Mouse (Mus musculus) bone marrow, adult 2 months (tissue): ENCODE data around the gene Sema3g. TPM values are rescaled to one million over a fixed set of nuclear protein-coding genes. Genes with fewer than 3 reads are reported as not detected.

Source experiments
- H3K27ac ChIP-seq: fragments of 200-500 bp; 2 replicates; pipeline ENCODE4 v1.5.1; 2012; ENCODE audit warnings: low read depth, mild to moderate bottlenecking, control low read depth, inconsistent platforms, low read length; ENCODE audit not compliant: control insufficient read depth, poor library complexity, insufficient read depth
- H3K4me1 ChIP-seq: fragments of 200-500 bp; 2 replicates; pipeline ENCODE4 v1.6.1; 2011; ENCODE audit warnings: low read length; ENCODE audit not compliant: control insufficient read depth, insufficient read depth
- H3K4me3 ChIP-seq: fragments of 200-500 bp; replicated peaks from 2 replicates; pipeline ENCODE3; 2011; ENCODE audit warnings: mild to moderate bottlenecking, low read depth, low read length, control low read depth; ENCODE audit not compliant: control insufficient read depth
- CTCF ChIP-seq: fragments of 200-500 bp; IDR thresholded peaks from 2 replicates; pipeline ENCODE4 v1.5.1; 2011; ENCODE audit warnings: low read length, control low read depth; ENCODE audit not compliant: control insufficient read depth, insufficient read depth
- POLR2A ChIP-seq: fragments of 200-500 bp; IDR thresholded peaks from 2 replicates; pipeline ENCODE4 v1.6.1; 2011; ENCODE audit warnings: low read depth, mild to moderate bottlenecking, control low read depth, low read length, borderline replicate concordance; ENCODE audit not compliant: control insufficient read depth
- WGBS: fragments of 180-500 bp; shearing (Covaris S2); methylation state at CpG from one replicate; pipeline ENCODE4 v1.1.7; 2018; 5-methylcytosine and 5-hydroxymethylcytosine counted together
- polyA plus RNA-seq: library from polyadenylated mRNA; stranded (reverse); fragments of >200 nt; gene quantifications from 2 replicates; pipeline ENCODE4 v1.2.4, GENCODE M21; 2011; ENCODE audit warnings: low replicate concordance; ENCODE audit not compliant: missing spikeins, insufficient read depth, insufficient read length

The Sema3g gene
- polyA plus RNA-seq, 1 experiment = 2.7 TPM

DNA sequence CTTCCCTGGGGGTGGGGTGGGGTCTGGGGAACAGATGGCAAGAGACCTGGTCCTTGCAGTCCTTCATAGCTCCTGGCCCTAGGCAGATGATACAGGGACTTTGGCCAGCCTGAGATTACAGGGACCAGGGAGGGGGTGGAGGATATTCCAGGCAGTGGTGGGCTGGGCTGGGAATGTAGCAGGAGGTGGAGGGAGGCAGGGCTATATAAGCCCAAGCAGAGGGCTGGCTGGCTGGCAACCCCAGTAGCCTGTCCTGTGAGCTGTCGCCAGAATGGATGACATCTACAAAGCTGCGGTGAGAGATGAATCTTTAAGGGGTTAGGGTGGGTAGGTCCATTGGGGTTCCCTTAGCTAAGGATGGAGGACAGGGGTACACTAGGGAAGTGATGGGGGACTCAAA is 9.6 kb upstream of the Sema3g start, which contains the start of gene Tnnc1:
Gene Tnnc1 (plus strand): TSS at position 229 of the 400 bp plus-strand sequence.
- no peak for TF ChIP-seq POLR2A
- TF ChIP-seq CTCF = no peak
- Histone ChIP-seq H3K27ac (peak within 1 kb of the TSS; percentile 75), H3K4me1 (peaks cover 4% of the 10 kb centered on the region), H3K4me3 (peak within 1 kb of the TSS; percentile 91)
- 86% methylated on average over 2 of the region's 2 CpGs for WGBS

DNA sequence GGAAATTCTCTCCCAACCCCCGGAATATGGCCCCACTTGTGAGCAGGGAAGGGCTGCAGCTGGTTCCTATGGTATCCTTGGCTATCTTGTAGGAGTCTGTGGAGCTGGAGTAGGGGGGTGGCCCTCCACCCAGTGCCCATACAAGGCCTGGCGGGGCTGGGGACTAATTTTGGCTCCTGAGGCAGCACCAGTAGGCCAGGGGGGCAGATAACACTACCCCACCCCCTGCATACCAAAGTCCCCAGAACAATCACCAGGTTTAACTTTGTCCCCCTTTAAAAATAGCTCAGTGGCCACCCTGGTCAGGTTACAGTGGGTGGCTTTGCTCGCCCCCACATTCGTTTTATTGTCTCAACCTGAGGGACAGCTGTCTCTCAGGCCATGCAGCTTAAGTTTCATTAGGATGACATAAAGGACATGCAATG is 8.5 kb upstream of the Sema3g start:
- WGBS = 80% methylated on average over 4 of the region's 4 CpGs
- TF ChIP-seq POLR2A = no peak
- TF ChIP-seq CTCF = no peak
- Histone ChIP-seq H3K4me3 (no peak overlapping the region), H3K4me1 (peaks cover 4% of the 10 kb centered on the region), H3K27ac (no peak overlapping the region)

DNA sequence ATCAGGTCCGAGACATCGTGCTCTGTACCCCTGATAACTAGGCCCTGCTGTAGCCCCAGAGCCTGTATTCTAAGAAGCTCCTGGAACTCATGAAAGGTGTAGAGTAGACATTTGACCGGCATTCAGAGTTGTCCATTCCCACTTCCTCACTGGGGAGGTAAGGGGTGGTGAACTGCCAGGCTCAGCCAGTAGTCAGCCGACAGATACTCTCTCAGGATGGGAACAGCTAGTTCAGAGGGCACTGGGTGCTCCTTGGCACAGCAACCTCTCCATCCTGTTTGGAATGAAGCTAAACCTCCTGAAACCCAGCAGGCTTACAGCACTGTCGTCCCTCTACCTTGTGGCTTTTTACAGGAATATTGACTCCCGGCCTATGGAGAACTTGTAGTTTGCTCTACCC is 5.8 kb upstream of the Sema3g start:
- no peak overlapping the region for H3K4me3 ChIP-seq
- H3K4me1 ChIP-seq = peaks cover 2% of the 10 kb centered on the region
- TF ChIP-seq POLR2A (no peak), CTCF (no peak)
- WGBS = 79% methylated on average over 6 of the region's 6 CpGs
- H3K27ac ChIP-seq = peak overlapping the region; percentile 30

DNA sequence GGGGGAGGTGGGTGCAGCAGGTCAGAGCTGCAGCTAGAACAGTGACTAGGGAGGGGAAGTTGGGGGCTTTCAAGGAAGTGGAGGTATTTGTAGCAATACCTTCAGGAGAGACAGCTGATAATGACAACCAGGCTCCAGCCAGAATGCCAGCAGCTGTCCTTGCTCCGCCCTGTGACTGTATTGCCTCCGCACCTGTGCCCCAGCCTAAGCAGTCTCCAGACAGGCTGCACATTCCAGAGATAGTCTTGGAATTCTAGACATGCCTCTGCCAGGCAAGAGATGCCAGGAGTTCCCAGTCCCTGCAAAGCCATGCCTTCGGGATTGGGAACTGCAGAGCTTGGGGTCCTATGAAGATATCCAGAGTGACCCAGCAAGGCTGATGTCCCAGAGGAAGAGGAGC is 5.2 kb upstream of the Sema3g start:
- H3K4me3 ChIP-seq = no peak overlapping the region
- H3K4me1 ChIP-seq = no peaks in the 10 kb centered on the region; the same call in 1 of the 2 replicates
- H3K27ac ChIP-seq = peak overlapping the region; percentile 30
- TF ChIP-seq POLR2A = no peak
- no peak for TF ChIP-seq CTCF
- WGBS = 75% methylated on average over 3 of the region's 3 CpGs

DNA sequence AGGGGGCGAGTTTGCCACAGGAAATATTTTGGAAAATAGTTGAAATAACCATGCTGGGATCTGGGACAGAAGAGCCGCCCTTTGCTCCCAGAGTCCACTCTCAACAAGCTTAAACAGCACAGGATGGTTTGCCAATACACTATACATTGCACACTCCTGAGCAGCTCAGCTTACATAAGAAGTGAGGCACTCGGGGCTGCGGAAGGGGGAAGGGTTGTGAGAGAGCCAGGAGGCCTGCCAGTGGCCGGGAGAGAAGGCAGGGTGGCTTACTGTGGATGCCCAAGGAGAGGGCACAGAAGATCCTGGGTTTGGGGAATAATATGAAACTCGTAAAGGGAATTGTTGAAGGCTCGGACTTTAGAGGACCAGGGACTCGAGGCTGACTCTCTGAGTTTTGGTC is 3.8 kb upstream of the Sema3g start:
- no peak overlapping the region for H3K4me3 ChIP-seq
- H3K4me1 ChIP-seq = no peaks in the 10 kb centered on the region; the same call in 1 of the 2 replicates
- peak overlapping the region; percentile 38 for H3K27ac ChIP-seq
- WGBS = 51% methylated on average over 8 of the region's 8 CpGs
- TF ChIP-seq POLR2A = no peak
- no peak for TF ChIP-seq CTCF

DNA sequence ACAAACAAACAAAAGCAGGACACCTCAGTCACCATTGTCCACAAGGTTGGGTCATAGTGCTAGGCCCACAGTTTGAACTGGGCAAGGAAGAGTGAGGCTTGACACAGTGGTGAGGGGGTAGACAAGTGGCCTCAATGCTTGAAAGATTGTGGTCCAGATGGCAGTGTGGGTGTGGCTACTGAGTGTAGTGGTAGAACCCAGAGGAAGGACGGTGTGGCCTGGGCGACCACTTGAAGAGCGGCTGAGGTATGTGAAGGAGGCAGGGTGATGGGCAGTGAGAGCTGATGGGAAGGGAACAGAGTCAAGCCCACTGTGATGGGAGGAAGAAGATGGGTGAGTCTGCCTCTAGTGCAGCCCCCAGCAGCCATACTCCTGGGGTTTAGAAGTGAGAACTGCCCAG is 3.0 kb upstream of the Sema3g start:
- TF ChIP-seq CTCF (no peak), POLR2A (no peak)
- peak overlapping the region; percentile 17 for H3K4me3 ChIP-seq
- 52% methylated on average over 3 of the region's 3 CpGs for WGBS
- H3K27ac ChIP-seq = peak overlapping the region; percentile 38
- H3K4me1 ChIP-seq = no peaks in the 10 kb centered on the region; the same call in 1 of the 2 replicates

DNA sequence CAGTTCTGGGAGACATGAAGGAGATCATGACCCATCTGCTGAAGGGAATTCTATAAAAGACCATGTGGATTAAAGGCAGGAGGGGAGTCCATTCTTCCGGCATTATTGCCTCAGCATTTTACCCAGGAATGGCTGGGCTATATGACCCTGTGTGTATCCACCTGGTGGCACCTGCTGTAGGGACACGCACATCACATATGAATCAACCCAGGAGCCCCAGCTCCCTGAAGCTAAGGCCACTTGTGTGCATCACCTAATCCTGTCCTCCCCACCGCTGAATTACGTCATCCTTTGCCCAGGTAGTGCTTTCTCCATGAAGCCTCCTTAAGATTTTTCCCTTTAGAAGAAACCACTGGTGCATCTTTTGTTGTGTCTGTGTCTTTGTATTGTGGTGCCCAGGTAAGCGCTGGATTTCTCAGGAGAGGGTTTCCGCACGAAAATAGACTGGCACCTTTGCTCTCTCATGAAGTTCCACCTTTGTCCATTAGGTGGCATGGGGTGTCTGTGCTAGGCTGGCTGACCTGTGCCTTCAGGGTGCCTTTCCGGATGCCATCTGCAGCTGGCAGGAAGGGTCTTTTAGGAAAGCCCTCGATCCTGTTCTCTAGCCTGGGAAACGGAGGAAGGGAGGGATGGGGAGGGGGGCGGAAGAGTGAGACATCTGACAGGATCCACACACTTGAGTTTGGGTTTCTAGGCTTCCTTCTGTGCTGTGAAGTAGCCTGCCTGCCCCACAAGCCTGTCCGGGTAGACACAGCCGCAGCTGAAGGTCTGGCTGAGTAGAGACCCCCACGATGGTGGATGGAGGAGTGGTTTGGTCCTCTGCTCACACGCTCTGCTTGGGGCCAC is 2.3 kb upstream of the Sema3g start:
- H3K4me3 ChIP-seq = no peak overlapping the region
- no peaks in the 10 kb centered on the region; the same call in 1 of the 2 replicates for H3K4me1 ChIP-seq
- peak overlapping the region; percentile 38; the same call in 1 of the 2 replicates for H3K27ac ChIP-seq
- peak; percentile 94 for TF ChIP-seq CTCF
- TF ChIP-seq POLR2A = no peak
- WGBS = 22% methylated on average over 15 of the region's 15 CpGs

DNA sequence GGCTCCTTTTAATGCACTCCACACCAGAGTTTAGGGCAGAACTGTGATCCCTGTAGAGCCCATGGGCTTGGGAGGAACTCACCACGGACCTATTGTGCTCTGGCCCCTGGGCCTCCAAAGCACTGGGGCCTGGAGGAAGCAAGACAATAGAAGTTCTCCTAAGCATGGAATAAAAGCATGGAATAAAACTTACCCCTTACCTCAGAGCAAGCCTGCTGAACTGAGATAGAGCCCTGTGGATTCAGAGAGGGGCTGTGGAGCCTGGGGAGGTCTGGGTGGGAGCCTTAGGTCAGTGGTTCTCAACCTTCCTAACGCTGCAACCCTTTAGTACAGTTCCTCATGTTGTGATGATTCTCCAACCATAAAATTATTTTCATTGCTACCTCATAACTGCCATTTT is 814 bp upstream of the Sema3g start, which contains the start of gene Nisch:
Gene Nisch (minus strand): TSS at position 101 of the 400 bp plus-strand sequence.
- Histone ChIP-seq H3K4me1 (no peaks in the 10 kb centered on the region; the same call in 1 of the 2 replicates), H3K4me3 (no peak within 1 kb of the TSS), H3K27ac (no peak within 1 kb of the TSS)
- no peak for TF ChIP-seq CTCF
- no peak for TF ChIP-seq POLR2A
- WGBS = 83% methylated on average over 2 of the region's 2 CpGs
